Mouse (Mus musculus): Measurements from ENCODE around the gene Zcrb1. TPM values are rescaled to one million over a fixed set of nuclear protein-coding genes. Genes with fewer than 3 reads are reported as not detected.

Gene Zcrb1
- polyA plus RNA-seq, 1 experiment = 95.4 TPM

DNA sequence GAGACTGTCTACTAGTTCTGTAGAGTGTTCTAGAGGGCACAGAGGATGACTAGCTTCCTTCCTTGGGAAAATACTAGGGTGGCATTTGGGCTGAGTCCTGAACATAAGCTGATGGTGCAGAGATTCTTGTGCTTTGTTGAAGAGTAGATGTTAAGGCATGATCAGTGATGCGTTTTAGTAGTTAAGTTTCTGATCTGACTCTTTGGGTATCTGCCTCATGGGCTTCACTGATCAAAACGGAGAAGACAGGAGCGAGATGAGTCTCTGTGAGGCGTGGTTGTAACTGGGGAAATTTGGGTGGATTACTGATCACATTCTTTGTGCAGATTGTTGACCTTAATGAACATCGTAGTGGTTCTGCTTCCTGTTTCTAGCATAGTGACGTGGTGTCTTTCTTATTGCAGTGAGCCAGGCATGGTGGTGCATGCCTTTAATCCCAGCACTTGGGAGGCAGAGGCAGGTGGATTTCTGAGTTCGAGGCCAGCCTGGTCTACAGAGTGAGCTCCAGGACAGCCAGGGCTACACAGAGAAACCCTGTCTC, 7.4 kb upstream of the Zcrb1 start:
- H3K4me3 ChIP-seq (ENCODE audit: insufficient read depth, poor library complexity, severe bottlenecking) = no peak overlapping the region
- H3K79me3 ChIP-seq (ENCODE audit: low read depth) = peaks cover 86% of the 10 kb centered on the region
- H3ac ChIP-seq (ENCODE audit: control insufficient read depth, insufficient read length, low read depth) = no peak overlapping the region
- TF ChIP-seq MYOG (IDR thresholded peaks at IDR 0.05; ENCODE audit: control insufficient read depth, extremely low read depth, insufficient read length) (no peak), FOSL1 (IDR thresholded peaks at IDR 0.05; ENCODE audit: insufficient read depth, low read length, poor library complexity, severe bottlenecking) (no peak), CTCF (IDR thresholded peaks at IDR 0.05; ENCODE audit: control insufficient read depth, insufficient read depth, insufficient read length) (no peak), MYOD1 (IDR thresholded peaks at IDR 0.05; ENCODE audit: control insufficient read depth, insufficient read length, low read depth) (no peak), MAX (IDR thresholded peaks at IDR 0.05) (no peak), CEBPB (IDR thresholded peaks at IDR 0.05; ENCODE audit: low read depth) (no peak)
- no peaks in the 10 kb centered on the region for H3K27me3 ChIP-seq (ENCODE audit: control insufficient read depth, insufficient read depth, insufficient read length)
- peaks cover 64% of the 10 kb centered on the region for H3K36me3 ChIP-seq (ENCODE audit: control insufficient read depth, insufficient read depth)
- peaks cover 100% of the 10 kb centered on the region for H3K79me2 ChIP-seq (ENCODE audit: control insufficient read depth, insufficient read depth)

GRCm38 (mm10) chr15:93404849-93405248, 6.7 kb upstream of the Zcrb1 start:
- H3K79me2 ChIP-seq (ENCODE audit: control insufficient read depth, insufficient read depth) = peaks cover 100% of the 10 kb centered on the region
- H3K79me3 ChIP-seq (ENCODE audit: low read depth) = peaks cover 85% of the 10 kb centered on the region
- peaks cover 59% of the 10 kb centered on the region for H3K36me3 ChIP-seq (ENCODE audit: control insufficient read depth, insufficient read depth)
- H3ac ChIP-seq (ENCODE audit: control insufficient read depth, insufficient read length, low read depth) = no peak overlapping the region
- no peaks in the 10 kb centered on the region for H3K27me3 ChIP-seq (ENCODE audit: control insufficient read depth, insufficient read depth, insufficient read length)
- TF ChIP-seq USF1 (IDR thresholded peaks at IDR 0.05; ENCODE audit: low read depth) (no peak), CTCF (IDR thresholded peaks at IDR 0.05; ENCODE audit: control insufficient read depth, insufficient read depth, insufficient read length) (no peak), MAX (IDR thresholded peaks at IDR 0.05) (no peak), FOSL1 (IDR thresholded peaks at IDR 0.05; ENCODE audit: insufficient read depth, low read length, poor library complexity, severe bottlenecking) (no peak), MYOG (IDR thresholded peaks at IDR 0.05; ENCODE audit: control insufficient read depth, extremely low read depth, insufficient read length) (no peak), MYOD1 (IDR thresholded peaks at IDR 0.05; ENCODE audit: control insufficient read depth, insufficient read length, low read depth) (no peak)
- H3K4me3 ChIP-seq (ENCODE audit: insufficient read depth, poor library complexity, severe bottlenecking) = no peak overlapping the region

GRCm38 (mm10) chr15:93402730-93403129, 4.6 kb upstream of the Zcrb1 start:
- no peak overlapping the region for H3K4me3 ChIP-seq (ENCODE audit: insufficient read depth, poor library complexity, severe bottlenecking)
- peaks cover 84% of the 10 kb centered on the region for H3K79me3 ChIP-seq (ENCODE audit: low read depth)
- no peak overlapping the region for H3ac ChIP-seq (ENCODE audit: control insufficient read depth, insufficient read length, low read depth)
- peaks cover 100% of the 10 kb centered on the region for H3K79me2 ChIP-seq (ENCODE audit: control insufficient read depth, insufficient read depth)
- peaks cover 38% of the 10 kb centered on the region for H3K36me3 ChIP-seq (ENCODE audit: control insufficient read depth, insufficient read depth)
- no peaks in the 10 kb centered on the region for H3K27me3 ChIP-seq (ENCODE audit: control insufficient read depth, insufficient read depth, insufficient read length)
- no peak for TF ChIP-seq FOSL1 (IDR thresholded peaks at IDR 0.05; ENCODE audit: insufficient read depth, low read length, poor library complexity, severe bottlenecking)
- no peak for TF ChIP-seq CTCF (IDR thresholded peaks at IDR 0.05; ENCODE audit: control insufficient read depth, insufficient read depth, insufficient read length)
- TF ChIP-seq CEBPB (IDR thresholded peaks at IDR 0.05; ENCODE audit: low read depth) = no peak
- TF ChIP-seq USF1 (IDR thresholded peaks at IDR 0.05; ENCODE audit: low read depth) = no peak
- TF ChIP-seq MYOG (IDR thresholded peaks at IDR 0.05; ENCODE audit: control insufficient read depth, extremely low read depth, insufficient read length) = no peak
- TF ChIP-seq MYOD1 (IDR thresholded peaks at IDR 0.05; ENCODE audit: control insufficient read depth, insufficient read length, low read depth) = no peak
- TF ChIP-seq MAX (IDR thresholded peaks at IDR 0.05) = no peak

- H3K36me3 ChIP-seq (ENCODE audit: control insufficient read depth, insufficient read depth) = peaks cover 33% of the 10 kb centered on the region
- TF ChIP-seq MYOG (IDR thresholded peaks at IDR 0.05; ENCODE audit: control insufficient read depth, extremely low read depth, insufficient read length) = no peak
- TF ChIP-seq CTCF (IDR thresholded peaks at IDR 0.05; ENCODE audit: control insufficient read depth, insufficient read depth, insufficient read length) = no peak
- TF ChIP-seq MYOD1 (IDR thresholded peaks at IDR 0.05; ENCODE audit: control insufficient read depth, insufficient read length, low read depth) = no peak
- TF ChIP-seq FOSL1 (IDR thresholded peaks at IDR 0.05; ENCODE audit: insufficient read depth, low read length, poor library complexity, severe bottlenecking) = no peak
- TF ChIP-seq USF1 (IDR thresholded peaks at IDR 0.05; ENCODE audit: low read depth) = no peak
- TF ChIP-seq MAX (IDR thresholded peaks at IDR 0.05) = no peak
- H3K79me3 ChIP-seq (ENCODE audit: low read depth) = peaks cover 88% of the 10 kb centered on the region
- H3K27me3 ChIP-seq (ENCODE audit: control insufficient read depth, insufficient read depth, insufficient read length) = no peaks in the 10 kb centered on the region
- no peak overlapping the region for H3ac ChIP-seq (ENCODE audit: control insufficient read depth, insufficient read length, low read depth)
- no peak overlapping the region for H3K4me3 ChIP-seq (ENCODE audit: insufficient read depth, poor library complexity, severe bottlenecking)
- H3K79me2 ChIP-seq (ENCODE audit: control insufficient read depth, insufficient read depth) = peaks cover 100% of the 10 kb centered on the region
These were observed 3.3 kb upstream of the Zcrb1 start for GRCm38 (mm10) chr15:93401446-93401845.

- Histone ChIP-seq H3K4me3 (ENCODE audit: insufficient read depth, poor library complexity, severe bottlenecking) (peak overlapping the region; percentile 97), H3K36me3 (ENCODE audit: control insufficient read depth, insufficient read depth) (peaks cover 44% of the 10 kb centered on the region), H3K27me3 (ENCODE audit: control insufficient read depth, insufficient read depth, insufficient read length) (no peaks in the 10 kb centered on the region), H3ac (ENCODE audit: control insufficient read depth, insufficient read length, low read depth) (peak overlapping the region; percentile 91), H3K79me2 (ENCODE audit: control insufficient read depth, insufficient read depth) (peaks cover 100% of the 10 kb centered on the region), H3K79me3 (ENCODE audit: low read depth) (peaks cover 86% of the 10 kb centered on the region)
- TF ChIP-seq MYOG (IDR thresholded peaks at IDR 0.05; ENCODE audit: control insufficient read depth, extremely low read depth, insufficient read length) (no peak), MAX (IDR thresholded peaks at IDR 0.05) (no peak)
These were observed 786 bp upstream of the Zcrb1 start for GRCm38 (mm10) chr15:93398699-93399540.
